11 mouse cellular contexts compared by ENCODE assay signal in the genomic region with DNA sequence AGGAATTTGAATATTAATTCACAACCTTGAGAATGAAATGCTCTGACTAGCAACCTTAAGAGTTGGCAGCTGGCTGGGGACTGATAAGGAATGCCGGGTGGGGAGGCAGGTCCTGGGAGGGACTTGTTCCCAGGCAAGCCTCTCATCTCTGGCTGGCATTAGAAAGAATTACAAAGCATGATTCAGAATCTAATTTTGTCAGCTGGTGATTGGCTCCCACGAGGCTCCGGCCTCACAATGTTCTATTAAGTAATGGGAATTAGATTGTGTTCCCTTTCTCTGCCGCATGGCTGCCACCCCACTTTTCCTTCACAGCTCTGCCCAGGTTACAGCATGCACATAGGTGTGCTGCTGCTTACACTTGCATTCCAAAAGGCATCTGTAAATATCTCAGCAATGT.
DNase-seq lines count a peak whose midpoint lies in the region; ATAC-seq and TF ChIP-seq lines count a peak whose summit lies in the region.
"Had no signal": no experiment of that assay in that cellular context is flagged by ENCODE, and none has a peak within 500 bp of the region (broad histone marks: within the 10 kb centered on the region; RNA-seq: fewer than 3 reads in every experiment).

No protein-coding gene starts in this region.

- ATAC-seq in heart, postnatal 0 days (ENCODE audit: insufficient read depth, low read depth) = peak; percentile 90
- ATAC-seq in midbrain, embryonic 16.5 days = peak; percentile 96

- TF ChIP-seq CTCF in heart, postnatal 0 days (IDR thresholded peaks at IDR 0.05; ENCODE audit: low read depth) = no peak

- H3K27me3 ChIP-seq in embryonic facial prominence, embryonic 10.5 days (replicated peaks; ENCODE audit: low read depth, poor library complexity, severe bottlenecking) = no peaks in the 10 kb centered on the region
- no peaks in the 10 kb centered on the region for H3K27me3 ChIP-seq in heart, postnatal 0 days (ENCODE audit: control insufficient read depth, insufficient read depth, low read length)
- H3K27me3 ChIP-seq in midbrain, embryonic 16.5 days (ENCODE audit: control insufficient read depth, insufficient read depth, low read depth, low read length) = no peaks in the 10 kb centered on the region
- H3K27me3 ChIP-seq: lung, embryonic 15.5 days had no signal

- WGBS in embryonic facial prominence, embryonic 10.5 days = 59% methylated on average over 4 of the region's 4 CpGs
- under 1% methylated on average over 4 of the region's 4 CpGs for WGBS in heart, postnatal 0 days
- 19% methylated on average over 4 of the region's 4 CpGs for WGBS in midbrain, embryonic 16.5 days

- peak; percentile 5 to 9 for DNase-seq in lung, adult 18-20 months
- no peak for DNase-seq in lung, postnatal 10 days
- peak; percentile 9 for DNase-seq in embryonic facial prominence, embryonic 10.5 days (ENCODE audit: low spot score)
- DNase-seq in heart, postnatal 0 days (ENCODE audit: low spot score) = peak; percentile 87
- no peak for DNase-seq in kidney, postnatal 4 days
- DNase-seq in gastrocnemius, postnatal 10 days = no peak
- no peak for DNase-seq in c-Kit-positive CD71-positive TER-119-positive erythroid progenitor cells, embryonic 14.5 days (ENCODE audit: low spot score)
- DNase-seq: thymus, postnatal 4 days had no signal

- no peak for TF ChIP-seq EP300 in heart, postnatal 0 days (IDR thresholded peaks at IDR 0.05; ENCODE audit: low read depth)

- no peak overlapping the region for H3K4me3 ChIP-seq in embryonic facial prominence, embryonic 10.5 days
- no peak overlapping the region for H3K4me3 ChIP-seq in heart, postnatal 0 days (ENCODE audit: low read depth, low read length)
- no peak overlapping the region for H3K4me3 ChIP-seq in midbrain, embryonic 16.5 days (ENCODE audit: low read depth, low read length)
- H3K4me3 ChIP-seq: lung, embryonic 15.5 days had no signal

- 0 out of 2 replicates have a peak overlapping the region, but pooled peaks have one; percentile 7 for H3K4me2 ChIP-seq in heart, postnatal 0 days (ENCODE audit: low read depth, low read length)
- no peak overlapping the region for H3K4me2 ChIP-seq in midbrain, embryonic 16.5 days (ENCODE audit: low read length)
- H3K4me2 ChIP-seq: lung, embryonic 15.5 days had no signal

- H3K9ac ChIP-seq in heart, postnatal 0 days (replicated peaks; ENCODE audit: low read depth, low read length) = no peak overlapping the region
- no peak overlapping the region for H3K9ac ChIP-seq in midbrain, embryonic 16.5 days (ENCODE audit: low read depth, low read length)
- H3K9ac ChIP-seq: lung, embryonic 15.5 days had no signal

- no peaks in the 10 kb centered on the region for H3K36me3 ChIP-seq in embryonic facial prominence, embryonic 10.5 days (replicated peaks)
- no peaks in the 10 kb centered on the region for H3K36me3 ChIP-seq in heart, postnatal 0 days (replicated peaks; ENCODE audit: control insufficient read depth, insufficient read depth, low read length)
- no peaks in the 10 kb centered on the region for H3K36me3 ChIP-seq in midbrain, embryonic 16.5 days (ENCODE audit: control insufficient read depth, insufficient read depth, low read length)
- H3K36me3 ChIP-seq: lung, embryonic 15.5 days had no signal

- 0 out of 2 replicates have a peak, but pooled peaks cover 3% of the 10 kb centered on the region for H3K4me1 ChIP-seq in embryonic facial prominence, embryonic 10.5 days
- H3K4me1 ChIP-seq in heart, postnatal 0 days (ENCODE audit: control insufficient read depth, insufficient read depth) = peaks cover 12% of the 10 kb centered on the region
- H3K4me1 ChIP-seq in midbrain, embryonic 16.5 days (ENCODE audit: control insufficient read depth, insufficient read depth, low read length) = peaks cover 5% of the 10 kb centered on the region
- H3K4me1 ChIP-seq: lung, embryonic 15.5 days had no signal

- no peak overlapping the region for H3K27ac ChIP-seq in embryonic facial prominence, embryonic 10.5 days (replicated peaks)
- H3K27ac ChIP-seq in heart, postnatal 0 days (ENCODE audit: low read depth) = peak overlapping the region; percentile 39
- 0 out of 2 replicates have a peak overlapping the region, but pooled peaks have one; percentile 58 for H3K27ac ChIP-seq in midbrain, embryonic 16.5 days (ENCODE audit: low read length)
- H3K27ac ChIP-seq: kidney, postnatal 0 days; lung, embryonic 15.5 days had no signal

- H3K9me3 ChIP-seq in embryonic facial prominence, embryonic 10.5 days = no peaks in the 10 kb centered on the region
- no peaks in the 10 kb centered on the region for H3K9me3 ChIP-seq in heart, postnatal 0 days (replicated peaks; ENCODE audit: control insufficient read depth, low read length)
- H3K9me3 ChIP-seq in midbrain, embryonic 16.5 days (replicated peaks; ENCODE audit: control insufficient read depth, low read length, poor library complexity, severe bottlenecking) = no peaks in the 10 kb centered on the region
- H3K9me3 ChIP-seq: lung, embryonic 15.5 days had no signal

Comparison
In these comparisons a context has a peak if more than half of its experiments do, and no peak if none do; other contexts are left out.
1. DNase-seq: peak in lung, adult 18-20 months (2 of 2), embryonic facial prominence, embryonic 10.5 days (single experiment) and heart, postnatal 0 days (single experiment); none in lung, postnatal 10 days (single experiment), kidney, postnatal 4 days (0 of 2), gastrocnemius, postnatal 10 days (single experiment) and c-Kit-positive CD71-positive TER-119-positive erythroid progenitor cells, embryonic 14.5 days (single experiment).